Mouse (Mus musculus): ENCODE results near the gene Cfap54.

DNA sequence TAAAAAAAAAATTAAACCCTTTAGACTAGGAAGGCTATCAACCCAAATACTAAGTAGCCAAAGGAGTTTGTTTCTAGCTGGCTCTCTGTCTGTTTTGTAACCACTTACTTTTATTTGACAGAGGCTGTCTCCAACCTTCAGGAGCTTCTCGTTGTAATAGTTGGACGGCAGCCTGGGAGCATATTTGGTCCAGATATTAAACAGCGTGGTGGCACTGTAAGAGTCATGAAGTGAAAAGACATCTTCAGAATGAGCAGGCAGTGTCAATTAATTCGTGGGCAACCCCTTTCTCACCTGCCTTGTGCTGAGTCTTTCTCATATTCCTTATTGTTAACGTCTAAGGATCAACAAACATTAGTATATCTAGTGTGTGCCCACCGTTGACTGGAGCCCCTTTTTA, 11.7 kb downstream of the Cfap54 start:
- TF ChIP-seq CTCF (IDR thresholded peaks at IDR 0.05; ENCODE audit: borderline replicate concordance, insufficient read depth, low read length) (no peak), POLR2A (IDR thresholded peaks at IDR 0.05; ENCODE audit: low read depth, low read length) (no peak)
